Mouse (Mus musculus) Muller cell, postnatal 12 days (primary cell): ENCODE data around the gene Sall4.
"Not testable (repeated sequence)": the region's sequence is repeated elsewhere in the genome, so short reads cannot be mapped to it uniquely, and the experiment has no call there.

Experiments used
- DNase-seq: peaks from one replicate; pipeline ENCODE4 v3.0.0-alpha.2; 2015; ENCODE audit errors: inconsistent ontology term

The Sall4 gene

GRCm38 (mm10) chr2:168744406-168744805, 23.3 kb downstream of the Sall4 start:
- DNase-seq, result not testable (repeated sequence)

GRCm38 (mm10) chr2:168742649-168743048, 25.1 kb downstream of the Sall4 start:
- DNase-seq, result peak; percentile 30

DNA sequence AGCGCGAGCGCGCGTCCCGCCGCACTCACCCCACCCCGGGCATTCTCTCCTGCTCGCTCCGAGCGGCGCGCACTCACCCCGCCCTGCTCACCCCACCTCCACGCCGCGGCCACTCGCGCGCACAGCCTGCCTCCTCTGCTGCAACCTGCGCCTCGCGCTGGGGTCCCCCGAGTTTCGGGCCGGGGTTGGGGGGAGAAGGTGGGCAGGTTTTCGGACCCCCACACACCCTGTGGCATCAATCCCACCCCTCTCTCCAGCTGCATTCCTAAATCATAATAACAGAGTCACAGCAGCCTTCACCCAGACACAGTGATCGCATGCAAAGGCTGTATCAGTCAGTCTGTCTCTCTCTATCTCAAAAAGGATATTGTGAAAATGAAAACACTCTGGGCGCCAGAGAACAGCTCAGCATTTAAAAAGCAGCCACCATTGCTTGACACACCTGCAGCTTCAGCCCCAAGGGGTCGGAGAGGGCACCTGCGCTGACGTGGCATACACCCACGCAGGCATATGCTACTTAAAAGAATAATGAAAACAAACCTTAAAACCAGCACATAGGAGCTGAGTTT, 25.6 kb downstream of the Sall4 start, which contains the start of gene Atp9a:
TSS of gene Atp9a (minus strand) at position 351 of the 569 bp plus-strand sequence.
- peak; percentile 74 for DNase-seq

- DNase-seq, result peak; percentile 81
Observed at GRCm38 (mm10) chr2:168741273-168742058, 26.3 kb downstream of the Sall4 start.

DNA sequence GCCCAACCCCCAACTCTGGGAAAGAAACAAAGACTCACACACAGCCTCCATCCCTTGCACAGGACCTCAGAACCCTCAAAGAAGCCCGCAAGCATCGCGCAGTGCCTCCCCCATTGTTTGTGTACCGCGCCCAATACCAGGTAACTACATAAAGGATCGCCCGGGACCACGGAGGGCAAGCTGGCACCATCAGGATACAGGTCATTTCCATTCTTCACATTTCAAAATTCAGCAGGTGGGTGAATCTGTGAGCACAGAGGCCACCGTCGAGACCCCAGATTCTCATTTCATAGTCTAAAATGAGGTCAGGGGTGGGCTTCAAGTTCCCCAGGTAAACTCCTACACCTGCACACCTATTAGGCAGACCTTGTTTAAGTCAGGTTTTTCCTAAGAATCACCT, 27.2 kb downstream of the Sall4 start:
- no peak for DNase-seq

DNA sequence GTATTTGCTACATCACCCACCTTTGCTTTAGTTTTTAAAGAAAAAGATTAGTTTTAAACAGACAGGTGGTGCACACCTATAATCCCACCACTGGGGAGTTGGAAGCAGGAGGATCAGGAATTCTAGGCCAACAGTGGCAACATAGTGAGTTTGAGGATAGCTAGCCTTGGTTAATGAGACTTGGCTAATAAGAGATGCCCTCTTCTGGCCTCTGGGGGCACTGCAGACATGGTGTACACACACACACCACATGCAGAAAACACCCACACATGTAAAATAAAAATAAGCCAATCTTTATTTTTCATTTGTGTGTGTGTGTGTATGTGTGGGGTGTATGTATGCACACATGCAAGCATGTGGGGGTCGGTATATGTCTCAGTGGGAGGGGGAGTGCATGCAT, 28.9 kb downstream of the Sall4 start:
- no peak for DNase-seq

DNA sequence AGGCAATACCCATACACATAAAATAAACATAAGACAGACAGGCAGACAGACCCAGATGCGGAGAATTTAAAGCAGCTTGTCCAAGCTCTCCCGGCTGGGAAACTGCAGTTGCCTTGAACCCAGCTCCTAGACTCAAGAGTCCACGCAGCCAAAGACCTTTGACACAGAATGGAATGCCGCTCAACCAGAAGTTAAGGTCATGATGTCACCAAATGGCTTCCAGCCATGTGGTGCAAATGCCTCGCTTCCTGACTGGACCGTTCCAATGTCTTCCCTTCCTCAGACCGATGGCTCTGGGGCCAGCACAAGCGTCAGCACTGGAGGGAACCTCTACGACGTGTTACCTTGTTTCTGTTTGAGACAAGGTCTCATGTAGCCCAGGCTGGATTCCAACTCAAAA, 29.9 kb downstream of the Sall4 start:
- no peak for DNase-seq

GRCm38 (mm10) chr2:168734023-168734422, 33.7 kb downstream of the Sall4 start:
- DNase-seq, result peak; percentile 41

DNA sequence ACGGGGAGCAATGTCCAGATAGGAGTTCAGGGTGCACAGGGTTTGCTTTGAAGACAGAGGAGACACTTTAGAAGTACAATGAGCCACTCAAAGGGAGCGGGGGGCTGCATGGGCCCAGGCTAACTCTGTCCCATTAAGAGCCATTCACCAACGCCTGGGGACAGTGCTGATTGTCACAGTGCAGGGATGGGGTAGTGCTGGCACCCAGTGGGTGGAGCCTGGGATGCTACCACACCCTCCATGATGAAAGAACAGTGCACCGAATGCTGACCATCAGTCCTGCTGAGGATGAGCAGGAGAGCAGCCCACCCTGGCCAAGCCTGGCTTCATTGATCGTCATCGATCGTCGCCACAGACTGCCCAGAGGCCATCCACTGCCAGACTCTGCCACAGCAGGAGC, 36.5 kb downstream of the Sall4 start:
- no peak for DNase-seq

DNA sequence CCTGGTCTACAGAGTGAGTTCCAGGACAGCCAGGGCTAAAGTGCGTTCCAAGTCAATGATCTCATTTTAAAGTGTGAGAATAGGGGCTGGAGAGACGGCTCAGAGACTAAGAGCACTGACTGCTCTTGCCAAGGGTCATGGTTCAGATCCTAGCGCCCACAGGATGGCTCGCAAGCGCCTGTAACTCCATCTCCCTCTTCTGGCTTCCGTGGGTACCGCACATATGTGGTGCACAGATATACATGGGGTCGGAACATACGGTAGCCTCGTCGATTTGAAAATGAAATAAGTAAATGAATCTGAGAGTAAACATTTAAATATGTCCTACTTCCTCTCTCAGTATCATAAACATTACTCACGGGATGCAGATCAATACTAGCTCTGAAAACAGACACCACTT, 38.0 kb downstream of the Sall4 start:
- DNase-seq, result no peak

- no peak for DNase-seq
Observed at GRCm38 (mm10) chr2:168728045-168728444, 39.7 kb downstream of the Sall4 start.

DNA sequence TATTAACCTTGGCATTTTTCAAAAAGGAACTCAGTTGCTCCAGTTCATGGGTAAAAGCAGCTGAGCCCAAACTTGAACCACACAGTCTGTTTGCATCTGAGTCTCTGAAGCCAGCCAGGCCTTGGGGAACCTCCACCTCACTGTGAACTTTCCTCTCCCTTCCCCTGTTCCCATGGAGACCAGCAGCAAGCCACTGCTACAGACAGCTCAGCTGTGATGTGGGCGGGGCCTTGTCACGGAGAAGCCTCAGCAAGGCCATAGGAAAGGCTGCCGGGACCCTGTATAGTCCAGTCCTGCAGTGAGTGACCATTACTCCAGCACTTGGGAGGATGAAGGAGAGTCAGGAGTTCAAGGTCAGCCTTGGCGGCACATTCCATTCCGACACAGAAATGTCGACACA, 41.7 kb downstream of the Sall4 start:
- peak; percentile 37 for DNase-seq

- DNase-seq, result no peak
Observed at GRCm38 (mm10) chr2:168721313-168721712, 46.4 kb downstream of the Sall4 start.

DNA sequence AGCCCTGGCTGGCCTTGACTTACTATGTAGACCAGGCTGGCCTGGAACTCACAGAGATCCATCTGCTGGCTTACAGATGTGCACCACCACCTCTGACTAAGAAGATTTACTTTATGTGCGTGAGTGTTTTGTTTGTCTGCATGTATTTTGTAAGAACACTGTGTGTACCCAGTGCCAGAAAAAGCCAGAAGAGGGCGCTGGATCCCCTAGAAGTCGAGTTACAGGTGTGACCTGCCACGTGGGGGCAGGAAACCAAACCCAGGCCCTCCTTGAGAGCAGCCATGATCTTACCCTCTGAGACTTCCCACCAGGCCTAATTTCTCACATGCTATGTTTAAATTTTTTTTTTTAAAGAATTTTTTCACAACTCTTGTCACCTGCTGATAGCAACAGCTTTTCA, 48.0 kb downstream of the Sall4 start:
- no peak for DNase-seq

- no peak for DNase-seq
Observed at GRCm38 (mm10) chr2:168718735-168719134, 49.0 kb downstream of the Sall4 start.

GRCm38 (mm10) chr2:168718267-168718666, 49.5 kb downstream of the Sall4 start:
- DNase-seq, result no peak

DNA sequence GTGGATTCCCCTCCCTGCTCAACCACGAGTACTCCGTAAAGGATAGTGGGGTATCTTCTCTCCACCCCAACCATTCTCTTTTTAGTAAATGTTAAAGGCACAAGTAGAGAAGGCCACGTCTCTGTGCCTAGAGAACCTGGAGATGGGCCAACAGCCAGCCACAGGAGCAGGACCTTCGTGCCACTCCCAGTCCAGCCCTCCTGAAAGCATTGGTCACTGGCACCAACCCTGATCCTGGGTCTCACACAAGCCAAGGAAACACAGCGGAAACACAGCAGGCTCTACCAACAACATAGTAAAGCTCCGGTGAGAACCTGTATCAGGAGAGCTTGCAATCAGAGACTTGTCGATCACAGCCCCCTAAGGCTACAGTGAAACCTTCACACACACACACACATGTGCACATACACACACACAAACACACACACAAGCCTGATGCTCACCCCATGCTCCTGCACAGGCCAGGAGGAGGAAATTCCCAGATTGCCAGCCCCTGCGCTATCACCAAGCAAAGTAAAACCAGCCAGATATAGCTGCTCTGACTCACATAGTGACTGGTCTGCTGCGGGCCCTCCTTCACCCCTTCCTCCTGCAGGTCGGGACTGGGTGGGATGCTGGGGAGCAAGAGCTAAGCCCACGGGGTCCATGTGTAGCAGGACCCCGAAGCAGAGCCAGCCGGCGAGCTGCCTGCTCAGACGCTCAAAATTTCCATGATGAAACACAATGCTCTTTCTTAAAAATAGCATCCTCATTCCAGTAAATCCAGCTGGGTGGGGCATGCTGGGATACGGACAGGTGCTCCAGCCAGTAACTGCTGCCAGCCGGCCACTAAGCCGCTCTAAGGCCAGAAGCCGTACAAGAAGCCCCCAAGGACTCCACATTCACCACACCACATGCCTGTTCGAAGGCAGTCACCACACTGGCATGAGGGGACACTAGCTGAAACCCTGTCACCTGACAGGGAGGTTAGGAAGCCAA, 55.3 kb downstream of the Sall4 start:
- no peak for DNase-seq

- DNase-seq, result no peak
Observed at GRCm38 (mm10) chr2:168710979-168711378, 56.8 kb downstream of the Sall4 start.

- DNase-seq, result no peak
Observed at GRCm38 (mm10) chr2:168707766-168708165, 60.0 kb downstream of the Sall4 start.

DNA sequence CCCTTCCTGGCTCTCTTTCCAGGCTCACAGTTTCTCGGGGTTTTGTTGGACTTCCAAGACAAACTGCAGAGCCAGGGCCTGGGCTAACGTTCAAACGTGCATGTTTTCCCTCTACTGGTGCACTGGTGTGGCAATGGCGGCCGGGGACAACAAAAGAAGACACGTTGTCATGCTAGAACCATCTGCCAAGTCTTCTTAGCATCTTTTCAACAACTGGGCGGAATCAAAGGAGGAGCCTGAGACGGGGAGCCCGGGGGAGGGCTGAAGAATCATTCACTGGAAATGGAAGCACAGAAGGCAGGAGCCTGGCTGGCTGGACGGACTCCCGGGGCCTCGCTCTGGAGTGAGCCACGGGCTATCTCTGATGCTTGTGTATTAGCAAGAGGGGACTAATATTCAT, 65.5 kb downstream of the Sall4 start:
- DNase-seq, result peak; percentile 93
